Mouse (Mus musculus) frontal cortex, postnatal 10 days (tissue): Measurements from ENCODE around the gene Lpcat3.
A peak's percentile ranks its signal among the peaks of the same experiment; 100 is the strongest.

Experiments used
- DNase-seq, 2 experiments: peaks; one replicate each; pipeline ENCODE4 v3.0.0; 2022; ENCODE audit warnings: low spot score in 2 of 2, mixed read lengths in 1 of 2

Gene Lpcat3

GRCm38 (mm10) chr6:124703789-124704188 lies 41.0 kb downstream of the Lpcat3 start:
- no peak for DNase-seq

GRCm38 (mm10) chr6:124704417-124704816 lies 41.6 kb downstream of the Lpcat3 start:
- no peak for DNase-seq

- no peak for DNase-seq
Observed at GRCm38 (mm10) chr6:124706061-124706627, 43.3 kb downstream of the Lpcat3 start.

GRCm38 (mm10) chr6:124708289-124708889 lies 45.6 kb downstream of the Lpcat3 start:
- no peak for DNase-seq

- DNase-seq, result peak; percentile 96 to 97
Observed at GRCm38 (mm10) chr6:124711824-124712782, 49.3 kb downstream of the Lpcat3 start, which contains the start of the genes Emg1 and Phb2. Gene Emg1 (minus strand): TSS chr6:124712178. Gene Phb2 (plus strand): TSS chr6:124712336.

GRCm38 (mm10) chr6:124712918-124713317 lies 50.1 kb downstream of the Lpcat3 start:
- DNase-seq, result no peak

GRCm38 (mm10) chr6:124716864-124717490 lies 54.1 kb downstream of the Lpcat3 start:
- no peak for DNase-seq

GRCm38 (mm10) chr6:124717968-124718367 lies 55.1 kb downstream of the Lpcat3 start:
- DNase-seq, result no peak

- no peak for DNase-seq
Observed at GRCm38 (mm10) chr6:124718703-124719102, 55.9 kb downstream of the Lpcat3 start.

GRCm38 (mm10) chr6:124719354-124719978 lies 56.6 kb downstream of the Lpcat3 start:
- no peak for DNase-seq

GRCm38 (mm10) chr6:124720904-124721303 lies 58.1 kb downstream of the Lpcat3 start:
- DNase-seq, result no peak

- no peak for DNase-seq
Observed at GRCm38 (mm10) chr6:124722876-124723473, 60.1 kb downstream of the Lpcat3 start.

GRCm38 (mm10) chr6:124723541-124723940 lies 60.7 kb downstream of the Lpcat3 start:
- no peak for DNase-seq

- no peak for DNase-seq
Observed at GRCm38 (mm10) chr6:124724472-124724871, 61.6 kb downstream of the Lpcat3 start.

GRCm38 (mm10) chr6:124728621-124729020 lies 65.8 kb downstream of the Lpcat3 start:
- no peak for DNase-seq

GRCm38 (mm10) chr6:124729850-124730705 lies 67.3 kb downstream of the Lpcat3 start:
- DNase-seq, result no peak

- DNase-seq, result no peak
Observed at GRCm38 (mm10) chr6:124731038-124731437, 68.2 kb downstream of the Lpcat3 start.

GRCm38 (mm10) chr6:124732476-124733370 lies 69.9 kb downstream of the Lpcat3 start:
- no peak for DNase-seq

- DNase-seq, result no peak
Observed at GRCm38 (mm10) chr6:124734417-124734816, 71.6 kb downstream of the Lpcat3 start.
